Mouse (Mus musculus) hindbrain, postnatal 0 days (tissue): ENCODE measurements around the gene Ggt1. TPM values are rescaled to one million over a fixed set of nuclear protein-coding genes. Genes with fewer than 3 reads are reported as not detected.

ENCODE experiments used
- ATAC-seq: fragments of 200-750 bp; cut with Nextera tagmentation; 2 replicates; pipeline ENCODE4 v1.8.0; 2017; ENCODE audit warnings: mild to moderate bottlenecking, moderate TSS enrichment, moderate library complexity
- DNase-seq: peaks from one replicate; pipeline ENCODE4 v3.0.0-alpha.2; 2015; ENCODE audit warnings: low spot score
- H3K27ac ChIP-seq: fragments of 300-500 bp; sonication (generic); 2 replicates; pipeline ENCODE4 v1.5.1; 2014; ENCODE audit warnings: mild to moderate bottlenecking
- H3K27me3 ChIP-seq: fragments of 300-500 bp; sonication (generic); 2 replicates; pipeline ENCODE4 v1.6.1; 2014; ENCODE audit warnings: low read length, mixed read lengths; ENCODE audit not compliant: insufficient read depth
- H3K36me3 ChIP-seq: fragments of 300-500 bp; sonication (generic); 2 replicates; pipeline ENCODE4 v1.6.1; 2014; ENCODE audit warnings: low read length, mixed read lengths; ENCODE audit not compliant: insufficient read depth
- H3K4me1 ChIP-seq: fragments of 300-500 bp; sonication (generic); 2 replicates; pipeline ENCODE4 v1.6.1; 2014; ENCODE audit warnings: antibody characterized with exemption, low read length, mixed read lengths; ENCODE audit not compliant: insufficient read depth
- H3K4me2 ChIP-seq: fragments of 300-500 bp; sonication (generic); 2 replicates; pipeline ENCODE4 v1.6.1; 2014; ENCODE audit warnings: low read depth, mild to moderate bottlenecking, low read length, moderate library complexity, mixed read lengths
- H3K4me3 ChIP-seq: fragments of 300-500 bp; sonication (generic); 2 replicates; pipeline ENCODE4 v1.5.1; 2014; ENCODE audit warnings: low read length
- H3K9ac ChIP-seq: fragments of 300-500 bp; sonication (generic); replicated peaks from 2 replicates; pipeline ENCODE4 v1.6.1; 2014; ENCODE audit warnings: mild to moderate bottlenecking, low read length, moderate library complexity, mixed read lengths
- H3K9me3 ChIP-seq: fragments of 300-500 bp; sonication (generic); 2 replicates; pipeline ENCODE4 v1.6.1; 2016; ENCODE audit warnings: low read length, mixed read lengths
- CTCF ChIP-seq: IDR thresholded peaks from 2 replicates; pipeline ENCODE4 v1.5.1; 2016; ENCODE audit warnings: antibody characterized with exemption, control low read depth, low read depth
- WGBS: fragments of 180-500 bp; shearing (Covaris S2); extraction: QIAGEN DNeasy Blood & Tissue Kit; methylation state at CpG from one replicate; pipeline ENCODE4 v1.1.7; 2014; 5-methylcytosine and 5-hydroxymethylcytosine counted together
- polyA plus RNA-seq: library from polyadenylated mRNA; unstranded; fragments of >200 nt; fragmentation: Nextera tagmentation; extraction: Ambion mirVana; gene quantifications from 2 replicates; pipeline ENCODE4 v1.2.1, GENCODE M21; 2015
- total RNA-seq: library from RNA; depleted of rRNA; stranded (reverse); fragments of >200 nt; gene quantifications from 2 replicates; pipeline ENCODE4 v1.2.3, GENCODE M21; 2014

Ggt1 gene
- total and polyA plus RNA-seq, 2 experiments from 2014 or later: 1.0 to 7.6 TPM

GRCm38 (mm10) chr10:75620818-75621217 is 59.4 kb downstream of the Ggt1 start:
- Histone ChIP-seq H3K9me3 (no peaks in the 10 kb centered on the region), H3K27me3 (no peaks in the 10 kb centered on the region), H3K4me1 (no peaks in the 10 kb centered on the region), H3K9ac (no peak overlapping the region), H3K4me3 (no peak overlapping the region), H3K27ac (no peak overlapping the region), H3K36me3 (no peaks in the 10 kb centered on the region), H3K4me2 (no peak overlapping the region)
- peak; percentile 26; the same call in 1 of the 2 replicates for TF ChIP-seq CTCF
- no peak for ATAC-seq
- no peak for DNase-seq
- 54% methylated on average over 3 of the region's 3 CpGs for WGBS

GRCm38 (mm10) chr10:75625920-75626319 is 64.5 kb downstream of the Ggt1 start:
- H3K4me1 ChIP-seq: no peaks in the 10 kb centered on the region
- DNase-seq: no peak
- WGBS: 61% methylated on average over 6 of the region's 6 CpGs
- no peak overlapping the region for H3K9ac ChIP-seq
- TF ChIP-seq CTCF: no peak
- H3K27me3 ChIP-seq: no peaks in the 10 kb centered on the region
- ATAC-seq: no peak
- no peak overlapping the region for H3K4me3 ChIP-seq
- no peak overlapping the region for H3K4me2 ChIP-seq
- H3K27ac ChIP-seq: no peak overlapping the region
- H3K9me3 ChIP-seq: no peaks in the 10 kb centered on the region
- no peaks in the 10 kb centered on the region for H3K36me3 ChIP-seq

- H3K27ac ChIP-seq: no peak overlapping the region
- no peak for TF ChIP-seq CTCF
- no peak for DNase-seq
- H3K9ac ChIP-seq: no peak overlapping the region
- no peaks in the 10 kb centered on the region for H3K4me1 ChIP-seq
- ATAC-seq: no peak
- H3K36me3 ChIP-seq: no peaks in the 10 kb centered on the region
- H3K27me3 ChIP-seq: no peaks in the 10 kb centered on the region
- no peak overlapping the region for H3K4me2 ChIP-seq
- no peak overlapping the region for H3K4me3 ChIP-seq
- 69% methylated on average over 3 of the region's 3 CpGs for WGBS
- no peaks in the 10 kb centered on the region for H3K9me3 ChIP-seq
Measured at GRCm38 (mm10) chr10:75626991-75627390, 65.6 kb downstream of the Ggt1 start.

- ATAC-seq (no peak), DNase-seq (peak; percentile 20)
- no peak overlapping the region for H3K4me3 ChIP-seq
- no peaks in the 10 kb centered on the region for H3K9me3 ChIP-seq
- no peak for TF ChIP-seq CTCF
- H3K36me3 ChIP-seq: no peaks in the 10 kb centered on the region
- no peaks in the 10 kb centered on the region for H3K27me3 ChIP-seq
- H3K27ac ChIP-seq: no peak overlapping the region
- WGBS: 67% methylated on average over 3 of the region's 3 CpGs
- no peak overlapping the region for H3K4me2 ChIP-seq
- H3K4me1 ChIP-seq: no peaks in the 10 kb centered on the region
- H3K9ac ChIP-seq: no peak overlapping the region
Measured at GRCm38 (mm10) chr10:75627490-75627889, 66.1 kb downstream of the Ggt1 start.

- Histone ChIP-seq H3K36me3 (no peaks in the 10 kb centered on the region), H3K27ac (peak overlapping the region; percentile 56; the same call in 1 of the 2 replicates), H3K4me2 (no peak overlapping the region), H3K27me3 (no peaks in the 10 kb centered on the region), H3K4me1 (no peaks in the 10 kb centered on the region; the same call in none of the 2 replicates), H3K9me3 (no peaks in the 10 kb centered on the region), H3K4me3 (no peak overlapping the region), H3K9ac (0 out of 2 replicates have a peak overlapping the region, but pooled peaks have one; percentile 13)
- DNase-seq (peak; percentile 55), ATAC-seq (peak; percentile 76; the same call in 1 of the 2 replicates)
- 21% methylated on average over 5 of the region's 5 CpGs for WGBS
- no peak for TF ChIP-seq CTCF
Measured at GRCm38 (mm10) chr10:75632633-75633032, 71.2 kb downstream of the Ggt1 start.

- 51% methylated on average over 5 of the region's 5 CpGs for WGBS
- H3K4me1 ChIP-seq: no peaks in the 10 kb centered on the region; the same call in none of the 2 replicates
- H3K27me3 ChIP-seq: no peaks in the 10 kb centered on the region
- H3K36me3 ChIP-seq: no peaks in the 10 kb centered on the region
- DNase-seq: no peak
- 0 out of 2 replicates have a peak overlapping the region, but pooled peaks have one; percentile 13 for H3K9ac ChIP-seq
- H3K4me3 ChIP-seq: no peak overlapping the region
- peak overlapping the region; percentile 56; the same call in 1 of the 2 replicates for H3K27ac ChIP-seq
- peak; percentile 57 for ATAC-seq
- no peaks in the 10 kb centered on the region for H3K9me3 ChIP-seq
- no peak for TF ChIP-seq CTCF
- no peak overlapping the region for H3K4me2 ChIP-seq
Measured at GRCm38 (mm10) chr10:75633048-75633447, 71.6 kb downstream of the Ggt1 start.

- Histone ChIP-seq H3K4me3 (no peak overlapping the region), H3K4me2 (no peak overlapping the region), H3K27ac (no peak overlapping the region), H3K9me3 (no peaks in the 10 kb centered on the region), H3K4me1 (no peaks in the 10 kb centered on the region; the same call in none of the 2 replicates), H3K9ac (no peak overlapping the region), H3K27me3 (no peaks in the 10 kb centered on the region), H3K36me3 (no peaks in the 10 kb centered on the region)
- no peak for TF ChIP-seq CTCF
- WGBS: 80% methylated on average over 14 of the region's 14 CpGs
- no peak for ATAC-seq
- no peak for DNase-seq
Measured at GRCm38 (mm10) chr10:75633576-75634139, 72.3 kb downstream of the Ggt1 start.
